Mouse (Mus musculus) erythroblast, adult 5-6 weeks (primary cell): ENCODE results near the gene Olfr370. TPM values are rescaled to one million over a fixed set of nuclear protein-coding genes. Genes with fewer than 3 reads are reported as not detected.
"Not testable (repeated sequence)": the region's sequence is repeated elsewhere in the genome, so short reads cannot be mapped to it uniquely, and the experiment has no call there.

Experiments
- ATAC-seq: replicated peaks from 2 replicates; pipeline ENCODE4 v1.8.0; 2016; ENCODE audit warnings: moderate number of reproducible peaks, mild to moderate bottlenecking, moderate TSS enrichment, inconsistent platforms; ENCODE audit not compliant: poor library complexity, low FRiP score, severe bottlenecking
- total RNA-seq, 2 experiments: library from RNA; stranded (forward) in 1 of 2; stranded (reverse) in 1 of 2; fragments of 150-400 nt in 1 of 2; fragments of 200-764, 138-1000 nt in 1 of 2; gene quantifications; 2 replicates each; pipeline versions ENCODE4 v1.2.3 to v1.2.4; 2015 to 2017; ENCODE audit warnings: low replicate concordance in 2 of 2

The Olfr370 gene
- not detected in 2 replicates for total RNA-seq (2015; ENCODE audit: low replicate concordance)
- total RNA-seq (2017; ENCODE audit: low replicate concordance), result not detected in 2 replicates

DNA sequence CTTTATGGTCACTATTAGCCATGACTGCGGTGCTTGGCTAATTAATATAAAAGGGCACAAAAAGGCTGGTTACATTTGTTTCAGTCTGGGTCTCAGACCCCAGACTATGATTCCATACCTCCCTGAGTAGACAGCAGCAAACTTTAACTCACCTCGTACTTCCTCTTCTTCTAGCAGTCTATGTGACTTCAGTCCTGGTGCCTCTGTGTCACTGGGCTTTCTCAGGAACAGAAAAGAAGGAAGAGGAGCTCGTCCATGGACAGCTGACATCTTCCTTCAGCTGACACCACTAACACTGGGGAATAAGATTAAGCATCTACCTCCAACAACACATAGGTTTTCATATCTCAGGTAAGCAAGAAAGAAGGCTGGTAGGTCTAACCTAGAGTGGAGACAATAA lies at the start of gene Olfr370:
Olfr370 (plus strand) TSS at position 45 of the 400 bp plus-strand sequence.
- ATAC-seq, result no peak

DNA sequence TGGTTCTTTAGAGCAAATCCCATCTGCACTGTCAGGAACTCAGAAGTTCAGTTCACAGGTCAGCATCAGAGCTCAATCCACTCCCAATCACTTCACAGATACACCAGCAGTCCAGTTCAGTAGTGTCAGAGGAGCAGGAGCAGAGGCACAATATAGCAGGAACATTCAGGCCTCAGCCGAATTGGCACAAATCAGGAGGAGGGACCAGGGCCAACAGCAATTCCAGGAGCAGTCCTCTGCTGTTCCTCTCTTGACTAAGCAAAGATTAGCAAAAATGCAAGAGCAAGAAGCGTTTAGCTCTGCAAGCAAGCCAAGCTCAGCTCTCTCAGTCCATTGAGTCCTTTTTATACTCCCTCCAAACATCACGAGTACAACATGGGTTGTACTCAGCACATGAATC lies 23.9 kb upstream of the Olfr370 start:
- no peak for ATAC-seq

GRCm38 (mm10) chr8:83520432-83520831 lies 15.1 kb upstream of the Olfr370 start:
- ATAC-seq, result no peak

DNA sequence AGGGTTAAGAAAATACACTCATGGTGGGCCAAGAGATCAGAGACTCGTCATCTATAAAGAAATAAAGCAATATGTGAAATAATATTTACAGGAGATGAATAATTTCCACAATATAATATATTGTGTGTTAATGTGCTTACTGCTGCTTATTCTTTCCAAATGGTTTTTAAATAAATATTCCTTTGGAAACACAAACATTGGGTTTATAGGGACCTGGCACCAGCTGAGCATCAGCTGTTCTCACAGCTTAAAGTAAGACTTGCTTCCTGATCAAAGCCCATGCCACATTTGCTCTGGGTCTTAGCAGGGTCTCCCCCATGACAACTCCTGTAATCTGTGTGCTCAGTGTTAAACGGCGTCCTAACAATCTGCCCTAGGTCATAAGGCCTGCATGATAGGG lies 14.7 kb upstream of the Olfr370 start:
- ATAC-seq, result not testable (repeated sequence)

GRCm38 (mm10) chr8:83521310-83521709 lies 14.3 kb upstream of the Olfr370 start:
- no peak for ATAC-seq

DNA sequence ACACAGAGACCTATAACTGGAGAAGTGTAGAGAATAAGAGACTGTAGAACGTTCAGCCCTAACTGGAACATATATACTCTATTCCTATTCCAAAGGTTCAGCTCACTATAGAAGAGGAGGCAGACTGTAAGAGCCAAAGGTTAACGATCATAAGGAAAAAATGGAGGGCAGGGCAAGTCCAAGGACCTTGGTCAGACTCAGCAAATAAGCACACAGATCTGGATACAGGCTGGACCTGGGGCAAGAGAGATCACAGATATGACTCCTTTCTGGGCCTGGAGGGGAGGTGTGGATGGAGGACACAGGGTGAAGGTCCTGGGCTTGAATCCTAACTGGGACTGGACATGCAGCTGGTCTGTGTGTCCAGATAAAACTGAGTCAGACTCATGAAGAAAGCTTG lies 778 bp upstream of the Olfr370 start:
- no peak for ATAC-seq

DNA sequence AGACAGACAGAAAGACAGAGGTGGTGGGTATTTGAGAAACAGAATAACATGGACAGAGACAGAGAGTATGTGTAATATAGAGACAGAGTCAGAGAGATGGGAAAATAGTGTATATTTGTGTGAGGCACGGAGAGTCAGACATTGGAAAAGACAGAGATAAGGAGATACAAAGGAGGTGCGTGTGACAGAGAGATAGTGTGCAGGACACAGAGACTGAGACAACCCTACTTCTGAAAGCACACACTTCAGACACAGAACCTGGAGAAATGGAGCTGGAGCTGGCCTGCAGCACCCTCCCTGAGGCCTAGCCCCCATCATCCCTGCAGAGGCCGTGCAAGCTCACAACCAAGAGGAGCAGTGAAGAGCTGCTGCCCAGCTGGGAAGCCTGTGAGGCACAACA lies 27.1 kb downstream of the Olfr370 start:
- ATAC-seq, result no peak

GRCm38 (mm10) chr8:83563246-83563645 lies 27.7 kb downstream of the Olfr370 start:
- ATAC-seq, result no peak

DNA sequence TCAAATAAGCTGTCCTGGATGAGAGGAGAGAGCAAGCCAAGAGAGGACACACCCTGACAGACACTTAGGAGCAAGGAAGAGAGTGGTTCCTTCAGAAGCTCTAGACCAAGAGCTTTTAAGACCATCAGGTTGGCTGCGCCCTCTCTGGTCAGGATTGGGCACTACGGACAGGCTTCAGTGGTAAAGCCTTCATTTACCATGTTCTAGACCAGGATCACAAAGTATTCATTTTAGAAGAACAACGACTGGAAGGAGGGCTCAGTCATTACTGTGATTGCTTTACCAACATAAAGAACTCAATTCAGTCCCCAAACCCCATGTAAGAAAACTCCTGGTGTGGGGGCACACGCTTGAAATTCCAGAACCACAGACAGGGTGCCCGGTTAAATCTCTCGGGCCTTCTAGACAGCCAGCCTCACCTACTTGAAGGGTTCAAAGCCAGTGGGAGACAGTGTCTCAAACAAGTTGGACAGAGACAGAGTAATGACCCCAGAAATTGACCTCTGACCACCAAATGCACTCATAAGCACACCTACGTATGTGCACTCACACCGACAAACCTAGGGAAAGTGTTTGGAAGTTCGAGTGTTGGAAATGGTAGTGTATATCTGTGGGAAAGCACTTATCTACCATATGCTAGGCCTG lies 30.3 kb downstream of the Olfr370 start:
- peak; percentile 78 for ATAC-seq

GRCm38 (mm10) chr8:83566469-83567395 lies 31.2 kb downstream of the Olfr370 start, which contains the start of gene Ndufb7:
Gene Ndufb7, plus strand, starts transcription at chr8:83566671.
- peak; percentile 78 for ATAC-seq

DNA sequence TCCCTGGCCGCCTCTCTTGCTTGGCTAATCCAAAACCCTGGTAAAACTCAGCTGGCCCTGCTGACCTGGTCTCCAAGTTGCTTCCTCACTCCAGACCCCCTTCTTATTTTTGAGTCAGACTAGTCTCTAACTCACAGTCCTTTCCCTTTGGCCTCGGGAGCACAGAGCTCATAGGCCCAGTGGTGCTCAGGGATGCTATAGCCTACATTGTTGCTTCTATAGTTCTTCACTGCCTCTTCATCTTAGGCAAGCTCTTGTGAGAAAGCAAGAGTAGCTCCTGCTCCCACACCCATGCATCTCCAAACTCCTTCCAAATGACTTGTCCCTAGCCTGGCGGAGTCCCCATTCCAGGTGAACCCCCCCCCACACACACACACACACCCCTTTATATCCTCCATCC lies 32.1 kb downstream of the Olfr370 start:
- no peak for ATAC-seq

DNA sequence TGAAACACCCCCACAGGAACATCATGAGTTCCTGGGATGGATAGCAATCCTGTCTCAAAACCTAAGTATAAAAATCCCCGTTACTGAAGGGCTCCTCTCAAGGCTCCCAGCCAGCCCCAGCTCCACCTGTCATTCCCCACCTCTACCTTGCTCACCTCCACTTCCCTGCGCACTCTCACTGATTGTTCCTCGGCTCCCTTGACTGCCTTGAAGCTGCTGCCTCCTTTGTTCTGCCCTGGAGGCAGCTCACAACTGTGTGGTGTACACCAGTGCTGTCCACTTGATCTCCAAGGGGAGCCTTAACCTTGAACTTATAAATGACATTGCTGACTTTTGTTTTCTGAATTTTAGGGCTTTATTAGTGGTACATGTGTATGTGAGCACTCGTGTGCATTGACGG lies 32.5 kb downstream of the Olfr370 start:
- ATAC-seq, result no peak

DNA sequence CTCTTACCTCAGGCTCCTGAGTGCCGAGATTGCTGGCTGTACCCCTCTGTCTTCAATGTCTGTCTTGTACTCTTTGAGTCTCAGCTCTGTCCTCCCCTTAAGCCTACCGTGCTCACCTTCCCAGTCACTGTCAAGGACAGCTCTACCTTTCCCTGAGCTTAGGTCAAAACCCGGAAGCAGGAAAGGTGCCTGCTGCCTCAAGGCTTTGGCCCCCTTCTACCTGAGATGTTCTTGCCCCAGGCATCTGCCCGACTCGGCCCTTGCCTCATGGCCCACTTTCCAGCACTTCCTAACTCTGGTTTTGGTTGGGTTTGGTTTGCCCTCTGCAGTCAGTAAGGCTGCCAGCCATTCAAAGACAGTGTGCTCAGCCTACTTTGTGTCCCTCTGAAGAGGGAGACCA lies 33.2 kb downstream of the Olfr370 start:
- no peak for ATAC-seq

DNA sequence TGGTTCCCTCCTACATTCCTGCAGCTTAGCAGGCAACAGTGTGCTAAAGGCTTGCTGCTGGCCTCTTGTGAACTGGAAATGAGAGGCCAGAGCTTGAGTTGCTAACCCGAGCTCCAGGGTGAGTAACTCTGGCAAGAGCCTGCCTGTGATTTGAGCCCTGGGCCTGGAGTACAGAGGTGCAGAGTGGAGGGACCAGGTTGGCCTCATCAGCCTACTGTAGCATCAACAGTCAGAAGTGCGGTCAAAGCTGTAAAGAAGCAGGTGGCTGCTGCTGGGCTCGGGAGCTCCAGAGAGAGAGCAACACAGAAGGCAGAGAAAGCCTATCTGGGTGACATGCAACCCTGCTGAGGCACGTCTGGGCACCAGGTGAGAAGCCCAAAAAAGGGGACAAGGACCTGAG lies 33.6 kb downstream of the Olfr370 start:
- no peak for ATAC-seq

DNA sequence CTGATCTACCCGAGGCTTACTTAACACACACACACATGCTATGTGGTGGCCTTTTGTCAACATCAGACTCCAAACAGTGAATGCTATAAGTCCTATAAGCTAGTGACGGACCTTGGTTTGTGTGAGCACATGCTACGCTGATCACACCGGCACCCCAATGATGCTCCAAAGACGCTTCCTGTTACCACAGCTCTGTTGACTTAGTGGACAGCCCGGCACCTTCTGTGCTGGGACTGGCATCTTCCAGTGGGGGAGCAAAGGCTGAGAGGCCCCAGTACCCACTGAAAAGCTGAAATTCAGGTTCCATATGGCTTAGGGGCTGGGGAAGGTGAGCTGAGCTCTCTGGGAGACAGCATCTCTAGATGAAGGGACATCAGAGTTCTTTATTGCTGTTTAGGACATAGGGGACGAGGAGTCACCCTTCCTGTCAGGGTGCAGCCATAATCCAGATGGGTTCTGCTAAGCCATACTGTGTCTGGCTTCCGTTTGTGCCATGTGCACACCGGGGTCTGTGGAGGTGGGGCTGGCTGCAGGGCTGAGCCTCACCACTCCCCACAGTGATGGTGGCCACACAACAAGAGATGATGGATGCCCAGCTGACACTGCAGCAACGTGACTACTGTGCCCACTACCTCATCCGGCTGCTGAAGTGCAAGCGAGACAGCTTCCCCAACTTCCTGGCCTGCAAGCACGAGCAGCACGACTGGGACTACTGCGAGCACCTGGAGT lies 34.9 kb downstream of the Olfr370 start:
- ATAC-seq, result no peak

GRCm38 (mm10) chr8:83571001-83571340 lies 35.4 kb downstream of the Olfr370 start:
- ATAC-seq, result not testable (repeated sequence)

DNA sequence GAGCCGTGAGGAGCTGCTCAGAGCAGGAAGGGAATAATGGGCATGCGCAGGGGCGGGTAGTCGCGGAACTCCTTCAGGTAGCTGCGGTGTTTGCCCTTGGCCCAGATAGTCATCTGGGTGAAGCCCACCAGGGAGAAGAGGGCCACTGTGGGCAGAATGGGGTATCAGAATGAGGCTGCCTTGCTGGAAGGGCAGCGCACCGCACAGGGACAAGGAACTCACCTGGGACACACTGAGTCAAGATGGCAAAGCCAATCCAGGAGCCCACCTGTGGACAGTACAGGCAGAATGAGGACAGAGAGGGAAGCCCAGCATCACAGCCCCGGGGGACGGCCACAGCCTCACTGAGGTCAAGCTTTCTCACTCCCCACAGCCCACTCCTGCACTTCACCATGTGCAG lies 36.2 kb downstream of the Olfr370 start:
- no peak for ATAC-seq

DNA sequence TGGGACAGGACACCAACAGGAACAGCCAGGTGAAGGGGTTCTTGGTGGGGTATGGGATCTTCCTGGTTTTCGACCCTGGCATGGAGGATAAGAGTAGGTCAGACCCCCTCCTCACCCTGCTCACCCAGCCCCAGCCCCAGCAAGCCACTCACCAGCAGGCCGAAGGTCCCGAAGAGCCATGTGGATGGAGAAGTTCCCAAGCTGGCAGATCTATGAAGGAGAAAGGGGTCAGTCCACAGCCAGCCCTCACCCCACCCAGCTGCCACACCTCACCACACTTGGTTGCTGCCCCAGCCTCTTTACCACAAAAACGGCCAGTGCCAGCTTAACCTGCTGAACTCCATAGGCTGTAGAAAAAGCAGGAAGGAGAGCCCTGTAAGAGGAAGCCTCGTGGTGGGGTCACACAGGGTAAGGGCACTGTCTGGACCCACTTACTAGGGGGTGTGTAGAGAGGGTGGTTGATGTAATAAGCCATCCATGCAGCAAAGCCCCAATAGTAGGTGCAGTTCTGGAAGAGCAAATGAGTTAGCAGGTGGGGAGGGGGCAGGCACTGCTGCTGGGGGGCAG lies 36.7 kb downstream of the Olfr370 start:
- no peak for ATAC-seq

DNA sequence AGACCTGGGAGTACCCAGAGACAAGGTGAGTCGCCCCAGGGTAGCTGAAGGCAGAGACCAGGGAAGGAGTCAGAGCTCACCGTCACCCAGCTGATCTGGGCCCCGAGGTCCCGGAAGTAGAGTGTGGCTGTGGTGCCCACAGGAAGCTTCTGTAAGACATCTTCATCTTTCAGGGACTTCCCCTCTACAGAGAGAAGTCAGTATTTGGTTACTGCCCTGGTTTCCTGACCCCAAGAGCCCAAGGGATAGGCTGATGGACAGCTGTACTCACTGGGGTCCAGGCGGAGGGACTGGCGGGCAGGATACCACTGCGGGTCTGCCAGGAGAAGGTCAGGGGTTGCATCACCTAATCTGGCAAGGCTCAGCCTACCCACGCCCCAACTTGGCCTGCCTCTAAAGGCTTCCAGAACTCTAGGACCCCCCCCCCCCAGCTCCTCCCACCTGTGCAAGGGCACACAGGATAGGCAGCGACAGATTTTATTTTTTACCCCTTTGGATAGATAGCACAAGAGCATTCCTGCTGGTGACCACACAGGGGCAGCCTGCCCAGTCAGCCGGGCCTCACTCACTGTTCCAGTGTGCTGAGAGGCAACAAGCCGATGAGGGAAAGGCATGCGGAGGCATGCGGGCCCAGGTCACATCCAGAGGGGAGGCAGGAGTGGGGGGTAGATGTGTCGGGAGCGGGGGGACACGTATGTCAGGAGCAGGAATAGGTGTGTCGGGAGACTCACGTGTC lies 37.7 kb downstream of the Olfr370 start:
- no peak for ATAC-seq
